8 mouse cellular contexts compared by ENCODE assay signal in the genomic region with DNA sequence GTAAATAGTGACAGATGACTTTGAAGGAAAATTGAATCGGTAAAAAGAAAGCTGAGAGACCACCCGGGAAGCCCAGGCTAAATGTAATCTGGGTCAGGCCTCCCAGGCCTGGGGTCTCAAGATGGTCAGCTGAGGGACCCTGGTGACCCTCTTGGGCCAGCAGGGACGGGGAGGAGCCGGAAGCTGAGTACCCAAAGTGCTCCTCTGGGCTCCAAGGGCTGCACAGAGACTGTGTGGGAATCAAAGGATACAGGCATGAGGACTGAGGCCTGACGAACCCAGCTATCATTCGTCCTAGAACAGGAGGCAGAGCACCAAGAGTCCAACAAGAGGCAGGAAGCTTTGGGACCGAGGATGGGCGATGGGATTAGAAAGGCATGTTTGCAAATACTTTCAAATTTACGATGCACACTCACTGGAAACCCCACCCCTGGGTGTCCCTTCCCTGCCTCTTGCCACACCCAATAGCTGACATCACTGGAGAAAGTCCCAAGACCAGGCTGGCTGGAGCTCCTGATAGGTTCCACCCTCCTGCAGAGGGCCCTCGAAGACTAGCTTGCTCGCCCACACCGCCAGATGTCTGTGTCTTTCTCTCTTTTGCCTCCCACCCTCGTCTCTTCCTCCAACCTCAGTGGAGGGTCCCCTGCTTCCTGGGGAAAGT.
A peak's percentile ranks its signal among the peaks of the same experiment; 100 is the strongest.
DNase-seq lines count a peak whose midpoint lies in the region; ATAC-seq and TF ChIP-seq lines count a peak whose summit lies in the region.

No protein-coding gene starts in this region.

- ATAC-seq in embryonic facial prominence, embryonic 14.5 days (ENCODE audit: low read depth) = no peak
- no peak for ATAC-seq in limb, embryonic 15.5 days (ENCODE audit: insufficient number of reproducible peaks, low FRiP score, low TSS enrichment, low read depth)
- ATAC-seq in forebrain, postnatal 0 days = no peak

- no peak for TF ChIP-seq CTCF in forebrain, postnatal 0 days (IDR thresholded peaks at IDR 0.05; ENCODE audit: low read depth)

- no peak overlapping the region; the same call in 1 of the 2 replicates for H3K4me2 ChIP-seq in embryonic facial prominence, embryonic 14.5 days (ENCODE audit: low read depth, low read length)
- H3K4me2 ChIP-seq in limb, embryonic 15.5 days = no peak overlapping the region
- H3K4me2 ChIP-seq in forebrain, postnatal 0 days (ENCODE audit: low read depth) = no peak overlapping the region

- no peaks in the 10 kb centered on the region for H3K4me1 ChIP-seq in embryonic facial prominence, embryonic 14.5 days (ENCODE audit: control insufficient read depth, insufficient read depth, low read length)
- peaks cover 10% of the 10 kb centered on the region for H3K4me1 ChIP-seq in limb, embryonic 15.5 days
- H3K4me1 ChIP-seq in forebrain, postnatal 0 days (ENCODE audit: insufficient read depth) = peaks cover 3% of the 10 kb centered on the region; the same call in 1 of the 2 replicates

- 51% methylated on average over 13 of the region's 13 CpGs for WGBS in embryonic facial prominence, embryonic 14.5 days
- WGBS in limb, embryonic 15.5 days = 47% methylated on average over 13 of the region's 13 CpGs
- WGBS in forebrain, postnatal 0 days = 73% methylated on average over 13 of the region's 13 CpGs

- peak; percentile 29 for DNase-seq in spleen, adult 12 weeks (ENCODE audit: low spot score)
- no peak for DNase-seq in spleen, postnatal 14 days (ENCODE audit: low spot score in 2 of 2)
- DNase-seq in embryonic facial prominence, embryonic 14.5 days (ENCODE audit: low spot score) = peak; percentile 57
- DNase-seq in heart, postnatal 25 days (ENCODE audit: low spot score) = peak; percentile 66
- peak; percentile 49 for DNase-seq in naive thymus-derived CD4-positive, alpha-beta T cell, adult 2 months (ENCODE audit: low read depth)
- no peak for DNase-seq in forebrain, postnatal 0 days
- no peak for DNase-seq in cerebellum, adult 11 months

- no peak overlapping the region for H3K9ac ChIP-seq in embryonic facial prominence, embryonic 14.5 days (ENCODE audit: low read depth, low read length)
- H3K9ac ChIP-seq in limb, embryonic 15.5 days = no peak overlapping the region
- H3K9ac ChIP-seq in forebrain, postnatal 0 days = no peak overlapping the region

- no peaks in the 10 kb centered on the region for H3K36me3 ChIP-seq in embryonic facial prominence, embryonic 14.5 days (ENCODE audit: control insufficient read depth, insufficient read depth, low read length)
- no peaks in the 10 kb centered on the region for H3K36me3 ChIP-seq in limb, embryonic 15.5 days
- H3K36me3 ChIP-seq in forebrain, postnatal 0 days (ENCODE audit: insufficient read depth) = no peaks in the 10 kb centered on the region

- no peaks in the 10 kb centered on the region for H3K27me3 ChIP-seq in embryonic facial prominence, embryonic 14.5 days (replicated peaks; ENCODE audit: control insufficient read depth, insufficient read depth, low read length)
- H3K27me3 ChIP-seq in limb, embryonic 15.5 days = no peaks in the 10 kb centered on the region
- H3K27me3 ChIP-seq in forebrain, postnatal 0 days (ENCODE audit: insufficient read depth, low read length) = no peaks in the 10 kb centered on the region

- no peak overlapping the region for H3K27ac ChIP-seq in embryonic facial prominence, embryonic 14.5 days (replicated peaks; ENCODE audit: low read depth, low read length)
- peak overlapping the region; percentile 34 for H3K27ac ChIP-seq in limb, embryonic 15.5 days
- no peak overlapping the region for H3K27ac ChIP-seq in forebrain, postnatal 0 days (ENCODE audit: low read depth, low read length)

- no peak overlapping the region for H3K4me3 ChIP-seq in embryonic facial prominence, embryonic 14.5 days (ENCODE audit: low read depth, low read length)
- no peak overlapping the region for H3K4me3 ChIP-seq in limb, embryonic 15.5 days
- H3K4me3 ChIP-seq in forebrain, postnatal 0 days (ENCODE audit: low read depth, low read length) = no peak overlapping the region

- intact Hi-C loops in heart, postnatal 25 days (cut with DNase I) = loop anchor here (1.0 kb wide), 1 partner anchor 37 kb away; no protein-coding TSS in a partner anchor

- H3K9me3 ChIP-seq in embryonic facial prominence, embryonic 14.5 days (ENCODE audit: control insufficient read depth, low read length) = no peaks in the 10 kb centered on the region
- no peaks in the 10 kb centered on the region for H3K9me3 ChIP-seq in limb, embryonic 15.5 days
- H3K9me3 ChIP-seq in forebrain, postnatal 0 days (ENCODE audit: low read length) = no peaks in the 10 kb centered on the region

Comparison
In these comparisons a context has a peak if more than half of its experiments do, and no peak if none do; other contexts are left out.
1. DNase-seq: peak in spleen, adult 12 weeks (single experiment), embryonic facial prominence, embryonic 14.5 days (single experiment), heart, postnatal 25 days (single experiment) and naive thymus-derived CD4-positive, alpha-beta T cell, adult 2 months (single experiment); none in spleen, postnatal 14 days (0 of 2), forebrain, postnatal 0 days (single experiment) and cerebellum, adult 11 months (single experiment).